Mouse (Mus musculus): ENCODE data around the gene Kcnk3.

Kcnk3 gene

DNA sequence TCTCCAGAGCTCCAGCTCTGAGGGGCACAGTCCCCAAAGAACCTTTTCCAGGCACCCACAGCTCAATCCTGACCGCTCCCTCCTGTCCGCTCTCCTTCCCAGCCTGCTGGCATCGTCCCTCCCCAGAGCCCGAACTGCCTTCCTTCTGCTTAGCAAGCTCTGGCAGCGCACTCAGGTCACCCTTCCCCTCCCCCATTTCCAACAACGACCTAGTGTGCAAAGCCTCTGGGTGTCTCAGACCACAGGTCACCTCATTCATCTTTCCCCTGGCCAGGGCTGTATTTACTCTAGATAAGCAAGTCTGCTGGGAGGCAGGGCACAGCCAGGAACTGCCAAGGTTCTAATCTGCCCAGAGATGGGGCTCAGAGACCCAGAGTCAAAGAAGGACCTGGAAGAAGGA lies 27.4 kb downstream of the Kcnk3 start:
- DNase-seq: no peak

DNA sequence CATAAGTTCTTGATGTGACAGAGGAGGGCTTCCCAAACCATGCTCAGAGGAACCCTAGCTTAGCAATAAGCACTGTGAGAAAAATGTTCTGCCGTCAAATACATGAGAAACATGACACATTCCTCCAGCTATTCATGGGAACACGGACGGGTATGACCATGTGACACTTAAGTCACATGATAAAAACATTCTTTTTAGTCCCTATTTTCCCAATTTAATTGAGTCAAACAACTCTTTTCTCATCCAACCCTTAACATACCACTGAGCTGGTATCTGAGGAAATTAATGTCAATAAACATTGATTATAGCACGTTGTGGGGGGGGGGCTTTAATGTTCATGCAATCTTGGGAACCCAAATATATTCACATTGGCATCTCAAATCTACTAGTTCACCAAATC lies 27.8 kb downstream of the Kcnk3 start:
- no peak for DNase-seq

DNA sequence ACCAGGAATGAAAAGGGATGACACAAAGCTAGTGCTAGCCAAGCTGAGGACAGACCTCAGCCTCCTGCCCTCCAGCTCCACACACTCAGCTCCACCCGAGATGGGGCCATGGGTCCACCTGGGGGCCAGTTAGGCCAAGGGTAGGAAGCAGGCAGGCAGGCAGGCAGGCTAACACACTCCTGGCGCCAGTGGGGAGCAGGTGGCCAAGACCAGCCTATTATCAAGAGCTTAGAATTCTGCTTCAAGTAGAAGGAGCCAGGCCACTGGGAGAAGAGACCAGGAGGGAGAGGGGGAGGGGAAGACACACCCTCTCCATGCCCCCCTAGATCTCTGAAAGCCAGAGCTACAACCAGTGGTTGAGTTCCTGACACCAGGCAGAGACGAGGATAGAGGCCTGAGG lies 28.7 kb downstream of the Kcnk3 start:
- DNase-seq: no peak

DNA sequence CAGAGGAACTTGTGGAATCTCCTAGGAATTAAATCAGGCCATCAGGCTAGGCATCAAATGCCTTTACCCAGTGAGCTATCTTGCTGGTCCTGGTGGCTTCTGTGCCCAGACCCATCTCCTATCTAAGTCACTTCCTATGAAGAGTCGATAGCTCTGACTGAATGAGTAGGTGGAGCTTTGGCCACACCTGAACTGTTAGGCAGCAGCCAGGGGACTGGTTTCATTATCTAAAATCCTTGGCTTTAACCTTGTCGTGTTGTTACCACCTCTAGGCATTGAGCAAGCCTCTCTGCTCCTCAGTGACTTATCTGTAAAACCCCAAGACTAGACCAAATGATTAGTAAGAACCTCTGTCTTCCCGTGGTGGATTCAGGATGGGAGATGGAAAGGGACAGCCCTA lies 29.4 kb downstream of the Kcnk3 start:
- DNase-seq: no peak

DNA sequence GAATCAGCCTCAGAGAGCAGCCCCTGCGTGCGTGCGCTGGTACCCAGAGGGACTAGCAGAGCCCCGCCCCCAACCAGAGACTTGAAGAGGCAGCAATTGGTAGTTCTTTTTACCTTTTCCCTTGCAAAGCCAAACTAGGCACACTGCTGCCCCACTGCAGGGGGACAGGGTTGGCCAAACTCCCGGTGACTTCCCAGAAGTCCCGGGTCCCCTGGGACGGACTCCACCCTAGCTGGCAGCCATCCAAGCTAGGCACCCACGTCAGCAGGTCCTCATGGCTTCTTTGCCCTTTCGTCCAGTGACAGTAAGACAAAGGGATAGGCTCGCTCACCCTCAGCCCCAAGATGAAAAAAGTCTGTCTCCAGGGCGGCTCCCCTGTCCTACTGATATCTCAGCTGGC lies 29.9 kb downstream of the Kcnk3 start:
- DNase-seq: peak; percentile 50

DNA sequence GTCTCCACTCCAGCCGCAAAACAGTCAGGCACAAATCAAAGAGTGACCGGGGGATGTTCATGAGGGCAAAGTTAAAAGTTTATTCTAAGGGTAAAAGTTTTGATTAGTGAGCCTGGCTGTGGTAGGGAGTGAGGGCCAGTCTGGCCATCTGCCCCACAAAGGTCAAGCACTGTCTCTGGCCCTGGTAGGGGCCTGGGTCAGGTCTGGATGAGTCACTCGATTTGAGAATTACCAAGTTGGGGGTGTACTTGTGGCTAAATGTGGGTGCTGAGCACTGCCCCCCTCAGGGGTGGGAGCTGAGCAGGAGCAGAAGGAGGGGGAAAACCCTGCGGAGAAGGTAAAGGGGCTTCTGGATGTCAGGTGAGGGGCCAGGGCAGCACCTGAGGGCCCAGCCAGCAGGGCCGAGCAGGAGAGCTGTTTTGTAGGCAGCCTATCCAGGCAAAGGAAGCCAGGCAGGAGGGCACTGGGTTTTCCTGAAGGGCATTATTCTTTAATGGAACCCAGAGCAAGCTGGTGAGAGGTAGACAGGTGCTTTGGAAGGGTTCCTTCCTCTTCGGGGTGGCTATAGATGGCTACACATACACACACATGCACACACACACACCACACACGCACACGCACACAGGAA lies 30.5 kb downstream of the Kcnk3 start:
- no peak for DNase-seq

DNA sequence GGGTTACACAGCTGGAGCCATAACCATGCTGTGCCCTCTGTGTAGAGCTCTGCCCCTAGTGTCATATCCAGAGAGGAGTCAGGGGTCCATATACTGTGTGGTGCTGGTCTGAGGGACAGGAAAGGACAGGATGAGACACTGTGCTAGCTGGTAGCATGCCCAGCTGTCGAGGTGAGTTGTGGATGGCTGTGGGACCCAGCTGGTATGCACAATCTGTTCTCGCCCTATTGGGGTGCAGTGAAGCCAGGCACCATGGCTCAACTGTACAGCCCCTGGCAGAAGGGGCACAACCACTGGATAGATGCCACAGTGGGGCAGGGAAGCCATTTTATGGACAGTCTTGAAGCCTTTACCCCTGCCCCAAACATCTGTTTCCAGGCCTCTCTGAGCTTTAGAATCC lies 31.2 kb downstream of the Kcnk3 start:
- DNase-seq: no peak

DNA sequence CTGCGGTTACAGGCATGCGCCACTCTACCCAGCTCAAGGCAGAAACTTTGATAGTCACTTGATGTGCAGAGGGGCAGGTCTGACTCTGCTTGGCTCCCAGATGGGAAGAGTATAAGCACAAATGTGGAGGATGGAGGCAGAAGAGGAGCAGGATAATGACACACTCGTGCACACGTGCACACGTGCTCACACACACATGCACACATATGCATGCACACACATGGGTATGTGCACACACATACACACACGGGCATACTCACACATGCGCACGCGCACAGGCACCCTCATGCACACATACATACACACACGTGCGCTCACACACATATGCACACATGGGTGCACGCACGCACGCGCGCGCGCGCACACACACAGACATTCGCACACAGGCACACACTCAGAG lies 32.6 kb downstream of the Kcnk3 start:
- no peak for DNase-seq

DNA sequence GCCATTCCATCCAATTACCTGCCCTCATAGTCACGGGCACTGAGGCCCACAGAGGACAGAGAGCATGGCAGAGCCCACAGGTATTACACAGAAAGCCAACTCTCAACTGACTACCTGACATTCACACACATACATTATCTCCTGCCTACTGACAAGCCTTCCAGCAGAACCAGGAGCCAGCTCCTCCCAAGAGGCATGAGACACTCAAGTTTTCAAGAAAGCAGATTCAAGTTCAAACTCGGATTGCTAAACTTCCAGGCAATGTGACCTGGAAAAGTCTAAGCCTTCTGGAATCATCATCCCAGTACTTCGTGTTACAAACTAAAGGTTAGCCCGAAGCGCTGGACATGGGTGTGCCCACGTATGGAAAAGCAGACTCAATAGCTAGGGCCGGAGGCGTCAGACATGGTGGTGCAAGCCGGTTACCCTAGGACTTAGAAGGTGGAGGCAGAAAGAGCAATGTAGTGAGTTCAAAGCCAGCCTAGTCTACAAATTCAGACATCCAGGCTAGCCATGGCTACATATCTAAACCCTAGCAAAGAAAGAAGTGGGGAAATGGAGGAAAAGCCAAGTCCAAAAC lies 33.3 kb downstream of the Kcnk3 start:
- DNase-seq: no peak

DNA sequence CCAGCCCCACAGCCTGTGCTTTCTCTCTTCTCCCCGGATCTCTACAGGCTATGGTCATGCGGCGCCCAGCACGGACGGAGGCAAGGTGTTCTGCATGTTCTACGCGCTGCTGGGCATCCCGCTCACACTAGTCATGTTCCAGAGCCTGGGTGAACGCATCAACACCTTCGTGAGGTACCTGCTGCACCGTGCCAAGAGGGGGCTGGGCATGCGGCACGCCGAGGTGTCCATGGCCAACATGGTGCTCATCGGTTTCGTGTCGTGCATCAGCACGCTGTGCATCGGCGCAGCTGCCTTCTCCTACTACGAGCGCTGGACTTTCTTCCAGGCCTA lies 33.8 kb downstream of the Kcnk3 start:
- DNase-seq: no peak

DNA sequence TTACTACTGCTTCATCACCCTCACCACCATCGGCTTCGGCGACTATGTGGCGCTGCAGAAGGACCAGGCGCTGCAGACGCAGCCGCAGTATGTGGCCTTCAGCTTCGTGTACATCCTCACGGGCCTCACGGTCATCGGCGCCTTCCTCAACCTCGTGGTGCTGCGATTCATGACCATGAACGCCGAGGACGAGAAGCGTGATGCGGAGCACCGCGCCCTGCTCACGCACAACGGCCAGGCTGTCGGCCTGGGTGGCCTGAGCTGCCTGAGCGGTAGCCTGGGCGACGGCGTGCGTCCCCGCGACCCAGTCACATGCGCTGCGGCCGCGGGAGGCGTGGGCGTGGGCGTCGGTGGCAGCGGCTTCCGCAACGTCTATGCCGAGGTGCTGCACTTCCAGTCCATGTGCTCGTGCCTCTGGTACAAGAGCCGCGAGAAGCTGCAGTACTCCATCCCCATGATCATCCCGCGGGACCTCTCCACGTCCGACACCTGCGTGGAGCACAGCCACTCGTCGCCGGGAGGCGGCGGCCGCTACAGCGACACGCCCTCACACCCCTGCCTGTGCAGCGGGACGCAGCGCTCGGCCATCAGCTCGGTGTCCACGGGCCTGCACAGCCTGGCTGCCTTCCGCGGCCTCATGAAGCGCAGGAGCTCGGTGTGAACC lies 34.3 kb downstream of the Kcnk3 start:
- DNase-seq: no peak

DNA sequence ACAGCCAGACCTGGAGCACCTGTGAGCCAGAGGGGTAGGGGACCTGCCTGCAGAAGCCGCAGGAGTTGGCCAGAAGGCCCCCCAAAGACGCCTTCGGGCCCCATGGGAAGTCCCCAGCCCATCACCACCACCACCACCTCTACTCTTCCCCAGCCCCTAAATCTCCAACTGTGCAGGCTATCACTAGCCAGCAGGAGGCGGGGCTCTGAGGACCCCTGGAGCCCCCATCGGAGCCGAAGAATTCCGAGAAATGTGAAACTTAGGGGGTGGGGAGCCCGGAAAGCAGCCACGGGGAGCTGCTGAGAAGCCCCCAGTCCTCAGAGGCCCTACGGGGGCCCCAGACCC lies 34.8 kb downstream of the Kcnk3 start:
- DNase-seq: no peak

DNA sequence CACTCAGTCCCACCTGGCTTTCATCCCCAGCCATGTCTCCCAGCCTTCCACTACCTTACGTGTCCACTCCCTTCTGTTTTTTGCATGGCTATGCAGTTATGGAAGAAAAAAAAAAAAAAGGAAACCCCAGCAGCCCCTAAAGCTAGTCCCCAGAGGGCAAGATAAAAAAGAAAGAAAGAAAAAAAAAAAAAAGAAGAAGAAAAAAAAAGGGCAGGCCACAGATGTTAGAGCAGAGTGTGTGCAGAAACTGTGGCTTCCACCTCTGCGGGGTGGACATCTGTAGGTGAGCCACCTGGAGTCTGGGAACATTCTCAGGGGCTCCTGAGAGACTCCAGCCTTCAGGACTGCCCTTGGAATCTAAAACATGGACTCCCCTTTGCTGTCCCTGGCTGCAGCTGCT lies 35.4 kb downstream of the Kcnk3 start:
- no peak for DNase-seq

DNA sequence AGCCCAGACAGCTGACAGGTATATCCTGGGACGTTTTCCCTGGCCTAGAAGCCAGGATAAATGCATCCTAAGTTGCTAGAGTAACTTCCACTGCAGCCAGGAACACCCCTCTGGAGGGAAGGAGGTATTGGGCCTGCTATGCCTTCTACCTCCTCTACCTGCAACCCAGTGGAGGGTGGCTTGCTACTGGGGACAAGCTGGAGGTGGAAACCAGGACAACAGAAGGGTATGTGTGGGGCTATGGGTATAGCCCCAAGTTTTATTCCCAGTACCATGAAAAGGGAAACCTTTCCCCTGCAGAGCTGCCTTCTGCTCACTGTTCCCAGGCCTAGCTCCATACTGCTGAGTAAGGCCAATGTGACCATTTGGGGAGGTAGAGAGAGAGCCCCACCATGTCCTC lies 36.3 kb downstream of the Kcnk3 start:
- no peak for DNase-seq

DNA sequence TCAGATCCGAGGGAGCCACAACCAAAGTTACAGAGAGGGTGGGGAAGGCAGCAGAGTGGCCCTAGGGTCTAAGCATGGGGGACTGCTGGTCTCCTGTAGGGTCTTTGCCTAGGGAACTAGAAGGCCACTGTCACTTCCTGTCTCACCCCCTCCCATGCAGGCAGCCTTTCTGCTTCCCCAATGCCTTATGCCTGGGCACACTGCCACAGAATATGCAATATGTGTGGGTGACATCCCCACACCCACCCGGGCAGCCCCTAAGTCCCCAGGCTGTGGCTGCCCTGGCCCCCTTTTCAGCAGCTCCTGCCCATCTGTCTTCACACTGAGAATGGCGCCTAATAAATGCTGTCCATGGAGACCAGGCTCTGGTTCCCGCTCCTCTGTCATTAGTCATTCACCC lies 36.9 kb downstream of the Kcnk3 start:
- DNase-seq: no peak

DNA sequence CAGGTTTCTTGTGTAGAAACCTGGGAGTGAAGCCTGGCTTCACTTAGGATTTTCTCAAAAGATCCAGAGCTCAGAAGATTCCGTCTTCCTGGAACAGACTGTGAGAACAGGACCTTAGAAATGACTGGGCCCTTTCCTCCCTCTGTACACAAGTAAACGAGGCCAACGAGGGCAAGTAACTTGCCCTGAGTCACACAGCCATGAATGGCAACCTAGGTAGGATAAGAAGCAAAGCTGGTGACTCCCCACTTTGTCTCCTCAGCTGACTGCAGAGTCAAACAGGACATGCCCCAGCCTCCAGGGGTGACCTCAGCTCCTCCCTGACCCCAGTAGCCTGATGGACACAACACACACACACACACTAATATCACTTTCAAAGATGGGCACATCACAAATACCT lies 37.4 kb downstream of the Kcnk3 start:
- DNase-seq: no peak

DNA sequence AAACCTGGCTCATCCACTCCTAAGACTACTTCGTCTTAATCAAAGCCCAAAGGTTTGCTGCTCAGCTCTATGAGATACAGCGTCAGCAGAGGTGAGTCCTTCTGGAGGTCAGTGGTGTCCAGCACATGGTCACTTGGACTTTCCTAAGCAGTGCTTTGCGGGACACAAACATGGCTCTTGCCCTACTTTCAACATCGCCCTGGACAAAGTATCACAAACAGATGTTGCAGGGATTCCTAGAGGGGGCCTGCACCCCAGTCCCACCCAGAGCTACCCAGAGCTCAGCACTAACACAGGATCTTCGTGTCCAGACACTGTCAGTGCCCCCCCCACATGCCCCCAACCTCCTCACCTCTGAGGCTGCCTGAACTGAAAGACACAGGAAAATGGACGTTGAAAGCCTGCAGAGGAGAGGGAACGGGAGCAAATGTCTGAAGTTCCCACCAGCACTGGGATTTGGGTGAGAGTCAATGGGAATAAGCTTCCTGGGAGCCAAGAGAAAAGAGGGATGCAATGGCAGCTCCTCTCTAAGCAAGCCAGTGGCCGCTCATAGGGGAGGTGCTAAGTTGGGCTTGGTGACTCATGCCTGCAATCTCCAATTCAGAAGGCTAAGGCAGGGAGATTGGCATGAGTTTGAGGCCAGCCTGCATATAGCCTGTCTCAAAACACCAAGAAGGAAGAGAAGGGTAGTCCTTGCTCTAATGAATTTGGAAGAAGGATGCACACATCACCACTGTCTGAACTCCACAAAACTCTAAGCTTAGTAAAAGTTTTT lies 38.5 kb downstream of the Kcnk3 start:
- DNase-seq: no peak

DNA sequence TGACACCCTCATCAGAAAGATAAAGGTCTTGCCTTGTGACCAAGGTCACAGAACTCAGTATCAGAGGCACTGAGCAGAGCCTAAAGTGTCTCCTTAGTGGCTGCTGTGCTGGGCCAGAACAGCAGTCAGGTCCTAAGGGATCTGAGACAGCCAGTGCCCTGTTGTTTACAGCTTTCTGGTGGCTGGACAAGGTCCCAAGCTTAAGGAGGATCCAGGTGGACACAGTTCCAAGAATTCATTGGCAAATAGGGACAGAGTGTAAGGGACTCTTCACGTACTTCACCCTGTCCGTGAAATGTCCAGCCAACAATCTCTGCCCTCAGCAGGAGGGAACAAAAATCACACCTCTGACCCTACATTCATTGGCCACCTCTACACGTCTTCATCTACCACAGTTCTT lies 40.5 kb downstream of the Kcnk3 start:
- no peak for DNase-seq

DNA sequence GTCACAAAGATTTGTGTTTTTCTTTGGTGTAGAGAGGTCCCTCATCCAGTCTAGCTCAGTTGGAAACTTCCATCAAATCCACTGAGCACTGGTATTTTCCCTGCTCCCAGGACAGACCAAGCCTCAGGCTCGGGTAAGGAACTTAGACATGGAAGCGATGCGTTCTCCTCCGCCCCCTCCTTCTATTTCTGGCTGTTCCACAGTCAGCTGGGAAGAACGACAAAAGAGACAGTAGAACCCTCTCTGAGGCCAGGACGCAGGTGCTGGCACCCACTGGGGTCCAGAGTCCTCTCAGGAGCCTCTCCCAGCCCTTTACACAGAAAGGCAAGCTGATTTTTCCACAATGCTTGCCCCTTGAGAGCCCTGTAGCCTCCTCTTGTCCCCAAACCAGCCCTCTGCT lies 42.4 kb downstream of the Kcnk3 start:
- no peak for DNase-seq

DNA sequence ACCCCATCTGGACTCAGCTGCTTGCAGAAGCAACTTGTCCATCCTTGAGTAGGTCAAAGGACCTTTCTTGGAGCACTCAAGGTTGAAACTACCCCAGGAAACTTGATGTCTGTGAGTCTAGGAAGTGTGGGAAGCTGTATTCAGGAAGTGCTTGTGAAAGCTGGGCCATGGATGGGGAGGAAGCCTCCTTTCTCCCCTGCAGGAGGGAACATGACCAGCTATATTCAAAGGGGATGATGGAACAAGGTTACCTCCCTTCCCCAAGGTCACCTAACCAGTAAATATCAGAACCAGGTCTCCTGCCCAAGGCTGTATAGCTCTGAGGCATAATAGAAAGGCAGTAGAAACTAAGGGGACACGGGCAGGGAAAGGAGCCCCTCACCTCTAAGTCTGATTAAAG lies 44.2 kb downstream of the Kcnk3 start:
- no peak for DNase-seq

DNA sequence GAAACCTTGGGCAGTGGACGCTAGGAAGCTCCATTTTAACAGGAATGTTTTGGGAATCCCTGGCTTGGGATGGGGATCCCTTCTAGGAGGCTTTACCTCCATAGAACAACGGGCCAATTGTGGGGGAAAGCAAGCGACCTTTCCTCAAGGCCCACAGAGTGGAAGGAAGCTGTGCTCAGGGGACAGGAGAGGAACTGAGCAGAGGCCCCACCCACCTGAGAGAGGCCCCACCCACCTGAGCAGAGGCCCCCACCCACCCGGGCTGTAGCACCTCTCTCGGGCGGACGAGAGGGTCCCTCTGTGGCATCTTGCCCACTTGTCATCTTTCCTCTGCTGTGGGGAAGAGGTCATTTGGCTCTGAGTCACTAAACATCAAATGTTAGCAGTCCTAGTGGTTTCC lies 49.0 kb downstream of the Kcnk3 start:
- DNase-seq: no peak

DNA sequence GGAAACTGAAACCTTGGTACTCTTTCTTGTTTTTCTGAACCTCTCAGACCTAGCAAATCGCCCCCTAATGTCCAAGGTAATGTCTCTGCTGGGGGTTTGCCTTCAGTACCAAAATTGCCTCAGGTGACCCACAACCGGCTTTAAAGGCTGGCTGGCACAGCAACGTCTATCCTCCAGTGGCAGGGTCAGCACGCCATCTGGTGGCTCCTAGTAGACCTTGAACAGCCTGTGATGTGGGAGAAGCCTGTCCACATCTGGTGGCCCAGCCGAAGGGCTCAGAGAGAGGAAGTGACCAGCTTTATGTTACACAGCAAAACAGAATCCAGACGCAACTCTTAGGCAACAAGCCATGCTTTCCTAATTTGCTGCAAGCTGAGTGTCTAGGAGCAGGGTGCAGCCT lies 50.1 kb downstream of the Kcnk3 start:
- peak; percentile 86 for DNase-seq

DNA sequence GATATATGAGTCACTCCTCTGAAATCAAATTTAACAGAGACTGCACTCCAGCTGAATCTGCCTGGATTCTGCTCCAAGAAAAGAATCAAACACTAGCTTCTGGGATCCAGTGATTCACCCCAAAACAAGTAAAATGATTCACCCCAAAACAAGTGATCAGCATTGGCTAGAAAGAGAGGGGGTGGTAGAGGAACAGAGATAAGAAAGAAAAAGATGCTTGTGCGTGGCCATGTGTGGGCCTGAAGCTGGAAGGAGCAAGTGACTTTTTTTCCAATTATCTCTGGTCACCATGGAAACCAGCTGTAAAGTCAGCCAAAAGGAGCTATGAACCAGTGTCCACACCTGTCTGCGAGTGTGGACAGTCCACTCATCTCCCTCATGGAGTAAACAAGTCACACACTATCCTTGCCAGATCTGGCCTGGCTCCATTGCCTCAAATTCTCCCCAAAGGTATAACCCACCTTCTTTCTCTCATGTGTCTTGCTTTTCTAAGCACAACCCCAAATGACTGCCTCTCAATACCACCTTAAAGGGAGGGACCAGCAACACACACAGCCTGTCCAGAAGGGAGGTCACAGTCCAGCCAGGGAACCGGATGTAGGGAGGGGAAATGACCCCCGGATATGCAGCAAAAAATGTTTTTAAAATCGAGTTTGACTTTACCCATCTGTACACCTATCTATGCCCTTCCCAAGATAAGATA lies 55.7 kb downstream of the Kcnk3 start:
- no peak for DNase-seq

DNA sequence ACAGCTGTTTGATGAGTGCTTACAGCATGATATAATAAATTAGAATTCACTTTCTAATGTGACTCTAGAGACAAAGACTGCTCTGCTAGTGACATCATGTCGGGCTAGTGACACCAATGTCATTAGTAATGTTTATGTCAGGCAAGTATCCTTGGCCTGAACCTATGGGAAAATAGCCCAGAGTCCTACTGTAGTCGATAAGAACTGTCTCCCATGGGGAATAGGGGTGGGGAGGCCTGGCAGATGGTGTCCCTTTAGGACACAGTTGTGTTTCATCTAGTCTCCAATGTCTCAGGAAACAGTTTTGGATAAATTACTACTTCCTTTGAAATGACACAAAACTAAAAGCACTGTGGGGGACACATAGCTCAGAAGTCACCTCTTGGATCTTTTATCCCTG lies 58.1 kb downstream of the Kcnk3 start:
- no peak for DNase-seq
